Mouse (Mus musculus) hindbrain, embryonic 11.5 days (tissue): ENCODE data around the gene Oas1e. TPM values are rescaled to one million over a fixed set of nuclear protein-coding genes. Genes with fewer than 3 reads are reported as not detected.

Experiments used
- ATAC-seq: fragments of 200-750 bp; cut with Nextera tagmentation; 2 replicates; pipeline ENCODE4 v1.8.0; 2017; ENCODE audit warnings: mild to moderate bottlenecking, moderate TSS enrichment, moderate library complexity; ENCODE audit not compliant: low FRiP score
- DNase-seq: peaks from one replicate; pipeline ENCODE4 v3.0.0-alpha.2; 2015; ENCODE audit warnings: low spot score
- H3K27ac ChIP-seq: fragments of 300-500 bp; sonication (generic); 2 replicates; pipeline ENCODE4 v1.5.1; 2014; ENCODE audit warnings: mild to moderate bottlenecking, low read depth, low read length
- H3K27me3 ChIP-seq: fragments of 300-500 bp; sonication (generic); 2 replicates; pipeline ENCODE4 v1.6.1; 2014; ENCODE audit warnings: mild to moderate bottlenecking, low read length, moderate library complexity, mixed read lengths; ENCODE audit not compliant: control insufficient read depth, insufficient read depth
- H3K36me3 ChIP-seq: fragments of 300-500 bp; sonication (generic); 2 replicates; pipeline ENCODE4 v1.6.1; 2014; ENCODE audit warnings: mild to moderate bottlenecking, low read length, moderate library complexity, mixed read lengths; ENCODE audit not compliant: control insufficient read depth, insufficient read depth
- H3K4me1 ChIP-seq: fragments of 300-500 bp; sonication (generic); replicated peaks from 2 replicates; pipeline ENCODE4 v1.6.1; 2014; ENCODE audit warnings: low read length, mixed read lengths; ENCODE audit not compliant: control insufficient read depth, insufficient read depth
- H3K4me2 ChIP-seq: fragments of 300-500 bp; sonication (generic); replicated peaks from 2 replicates; pipeline ENCODE4 v1.6.1; 2014; ENCODE audit warnings: mild to moderate bottlenecking, low read depth, low read length
- H3K4me3 ChIP-seq: fragments of 300-500 bp; sonication (generic); 2 replicates; pipeline ENCODE4 v1.5.1; 2014; ENCODE audit warnings: low read depth, low read length
- H3K9ac ChIP-seq: fragments of 300-500 bp; sonication (generic); 2 replicates; pipeline ENCODE4 v1.6.1; 2014; ENCODE audit warnings: low read depth, low read length
- H3K9me3 ChIP-seq: fragments of 300-500 bp; sonication (generic); 2 replicates; pipeline ENCODE4 v1.6.1; 2016; ENCODE audit warnings: low read length; ENCODE audit not compliant: control insufficient read depth
- WGBS: fragments of 180-500 bp; shearing (Covaris S2); extraction: QIAGEN DNeasy Blood & Tissue Kit; methylation state at CpG from one replicate; pipeline ENCODE4 v1.1.7; 2014; 5-methylcytosine and 5-hydroxymethylcytosine counted together
- polyA plus RNA-seq: library from polyadenylated mRNA; unstranded; fragments of >200 nt; fragmentation: Nextera tagmentation; extraction: Ambion mirVana; gene quantifications from 2 replicates; pipeline ENCODE4 v1.2.1, GENCODE M21; 2014

The Oas1e gene
- polyA plus RNA-seq, 1 experiment from 2014 or later, result 0.29 TPM

DNA sequence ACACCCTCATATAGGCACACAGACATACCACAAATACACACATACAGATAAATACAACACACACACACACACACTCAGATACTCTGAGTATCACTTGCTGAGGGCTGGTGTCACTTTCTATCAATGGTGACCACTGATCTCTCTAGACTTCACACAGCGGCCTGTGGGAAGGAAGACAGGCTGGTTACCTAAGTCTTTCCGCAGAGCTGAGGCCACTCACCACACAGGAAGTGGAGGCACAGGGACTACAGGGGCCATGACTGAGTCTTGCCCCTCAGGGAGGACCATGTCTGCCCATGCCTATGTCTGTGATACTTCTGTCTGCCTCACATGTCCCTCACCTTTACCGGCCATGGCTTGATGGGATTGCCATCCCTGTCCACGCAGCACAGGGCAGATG, 41.1 kb downstream of the Oas1e start:
- ATAC-seq, result no peak
- H3K27me3 ChIP-seq, result no peaks in the 10 kb centered on the region
- H3K4me2 ChIP-seq, result no peak overlapping the region
- H3K4me1 ChIP-seq, result no peaks in the 10 kb centered on the region
- H3K36me3 ChIP-seq, result no peaks in the 10 kb centered on the region
- no peak for DNase-seq
- WGBS, result 93% methylated on average over 4 of the region's 4 CpGs
- H3K4me3 ChIP-seq, result no peak overlapping the region
- no peak overlapping the region for H3K9ac ChIP-seq
- H3K9me3 ChIP-seq, result no peaks in the 10 kb centered on the region
- H3K27ac ChIP-seq, result no peak overlapping the region

DNA sequence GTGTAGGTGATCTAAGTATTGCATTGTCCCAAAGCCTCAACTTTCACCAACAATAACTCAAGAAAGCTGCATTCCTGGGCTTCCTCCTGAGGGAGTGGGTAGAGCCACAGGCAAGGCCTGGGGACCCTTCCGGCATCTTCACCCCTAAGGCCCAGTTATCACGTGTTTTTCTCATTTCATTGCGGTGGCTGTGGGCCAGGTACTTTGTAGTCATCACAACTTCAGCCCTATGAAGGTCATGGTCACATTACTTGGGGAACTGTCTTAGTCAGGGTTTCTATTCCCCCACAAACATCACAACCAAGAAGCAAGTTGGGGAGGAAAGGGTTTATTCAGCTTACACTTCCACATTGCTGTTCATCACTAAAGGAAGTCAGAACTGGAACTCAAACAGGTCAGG, 42.5 kb downstream of the Oas1e start:
- DNase-seq (no peak), ATAC-seq (no peak)
- Histone ChIP-seq H3K4me3 (no peak overlapping the region), H3K27me3 (no peaks in the 10 kb centered on the region), H3K36me3 (no peaks in the 10 kb centered on the region), H3K4me1 (no peaks in the 10 kb centered on the region), H3K9ac (no peak overlapping the region), H3K4me2 (no peak overlapping the region), H3K27ac (no peak overlapping the region), H3K9me3 (no peaks in the 10 kb centered on the region)
- WGBS, result 84% methylated on average over 3 of the region's 3 CpGs

DNA sequence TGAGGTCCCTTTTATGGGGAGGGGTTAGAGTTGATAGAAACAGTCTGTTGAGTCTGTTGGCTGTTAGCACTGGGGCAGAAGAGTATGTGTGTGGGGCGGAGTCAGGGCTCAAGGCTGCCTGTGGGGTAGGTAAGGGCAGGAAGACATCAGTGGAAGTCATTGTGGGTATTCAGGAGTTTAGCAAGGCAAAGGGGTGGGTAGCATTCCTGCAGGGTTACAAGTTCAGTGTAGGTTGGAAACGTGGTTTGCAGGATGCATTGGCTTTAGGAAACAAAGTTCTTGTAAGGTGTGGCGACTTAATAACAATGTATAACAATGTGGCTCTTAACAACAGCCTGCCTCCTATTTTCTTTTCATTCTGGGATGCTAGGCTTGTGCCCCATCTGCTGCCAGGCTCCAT, 44.1 kb downstream of the Oas1e start:
- H3K9me3 ChIP-seq, result no peaks in the 10 kb centered on the region
- 86% methylated on average over 3 of the region's 3 CpGs for WGBS
- no peak overlapping the region for H3K4me3 ChIP-seq
- H3K27me3 ChIP-seq, result no peaks in the 10 kb centered on the region
- no peak overlapping the region for H3K9ac ChIP-seq
- H3K27ac ChIP-seq, result no peak overlapping the region
- H3K36me3 ChIP-seq, result no peaks in the 10 kb centered on the region
- ATAC-seq (no peak), DNase-seq (no peak)
- H3K4me1 ChIP-seq, result no peaks in the 10 kb centered on the region
- no peak overlapping the region for H3K4me2 ChIP-seq

DNA sequence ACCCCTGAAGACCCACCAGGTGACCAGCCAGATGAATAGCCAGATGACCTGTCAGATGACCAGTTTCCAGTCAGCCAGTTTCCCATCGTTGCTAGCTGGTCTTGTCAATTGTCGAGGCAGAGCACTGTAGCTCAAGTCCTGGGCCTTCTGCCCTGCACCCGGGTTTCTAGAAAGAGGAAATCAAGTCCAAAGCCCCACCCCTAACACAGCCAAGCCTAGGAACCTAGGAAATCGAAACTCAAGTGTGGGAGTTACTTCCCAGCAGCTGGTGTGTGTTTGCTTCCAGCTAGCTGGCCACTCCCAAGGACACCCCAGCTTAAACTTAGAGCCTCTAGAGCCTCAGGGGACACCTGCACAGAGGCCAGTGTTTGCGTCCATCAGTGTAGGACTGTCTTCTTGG, 45.6 kb downstream of the Oas1e start, which contains the start of gene Oas2:
Oas2 (minus strand) TSS at position 166 of the 400 bp plus-strand sequence.
- Histone ChIP-seq H3K27ac (no peak within 1 kb of the TSS), H3K4me2 (no peak within 1 kb of the TSS), H3K4me3 (no peak within 1 kb of the TSS), H3K9ac (no peak within 1 kb of the TSS), H3K36me3 (no peaks in the 10 kb centered on the region), H3K9me3 (no peaks in the 10 kb centered on the region), H3K27me3 (no peaks in the 10 kb centered on the region), H3K4me1 (no peaks in the 10 kb centered on the region)
- no peak for ATAC-seq
- DNase-seq, result no peak
- WGBS, result 72% methylated on average over 5 of the region's 5 CpGs

DNA sequence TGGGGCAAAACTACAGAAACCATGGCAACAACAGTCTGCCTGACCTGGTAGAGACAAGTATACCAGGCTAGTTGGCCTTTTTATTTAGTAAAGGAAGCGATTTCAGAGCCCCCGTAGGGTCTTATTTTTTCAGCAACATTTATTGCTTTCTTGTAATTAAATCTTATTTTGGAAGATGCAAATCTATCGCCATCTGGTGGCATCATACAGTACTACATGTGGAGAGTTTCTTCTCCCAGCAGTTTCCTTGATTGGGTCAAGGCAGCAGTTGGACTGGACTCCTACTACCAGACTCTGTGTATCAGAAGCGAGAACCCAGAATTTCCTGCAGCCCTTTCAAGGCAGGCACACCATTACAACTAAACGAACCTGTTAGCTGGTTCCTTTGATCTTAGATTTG, 48.9 kb downstream of the Oas1e start:
- Histone ChIP-seq H3K9ac (no peak overlapping the region), H3K4me2 (no peak overlapping the region), H3K36me3 (no peaks in the 10 kb centered on the region), H3K27ac (no peak overlapping the region), H3K9me3 (no peaks in the 10 kb centered on the region), H3K4me1 (no peaks in the 10 kb centered on the region), H3K27me3 (no peaks in the 10 kb centered on the region), H3K4me3 (no peak overlapping the region)
- ATAC-seq (no peak), DNase-seq (peak; percentile 70)
- WGBS, result 15% methylated on average over 5 of the region's 5 CpGs

DNA sequence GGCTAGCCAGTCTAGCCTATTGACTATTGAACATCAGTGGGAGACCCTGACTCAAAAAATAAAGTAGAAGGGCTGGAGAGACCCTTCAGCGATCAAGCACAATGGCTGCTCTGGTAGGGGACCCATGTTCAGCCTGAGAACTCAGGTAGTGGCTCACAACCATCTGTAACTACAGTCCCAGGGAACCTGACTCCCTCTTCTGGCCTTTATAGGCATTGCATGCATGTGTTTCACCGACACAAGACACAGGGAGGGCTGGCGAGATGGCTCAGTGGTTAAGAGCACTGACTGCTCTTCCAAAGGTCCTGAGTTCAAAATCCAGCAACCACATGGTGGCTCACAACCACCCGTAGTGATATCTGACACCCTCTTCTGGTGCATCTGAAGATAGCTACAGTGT, 53.2 kb downstream of the Oas1e start:
- H3K9me3 ChIP-seq, result no peaks in the 10 kb centered on the region
- whole genome bisulfite sequencing, result 38% methylated on average over 4 of the region's 4 CpGs
- ATAC-seq, result no peak
- H3K36me3 ChIP-seq, result no peaks in the 10 kb centered on the region
- peak; percentile 66 for DNase-seq
- H3K4me2 ChIP-seq, result no peak overlapping the region
- no peak overlapping the region for H3K27ac ChIP-seq
- no peak overlapping the region for H3K4me3 ChIP-seq
- H3K4me1 ChIP-seq, result no peaks in the 10 kb centered on the region
- H3K9ac ChIP-seq, result no peak overlapping the region
- no peaks in the 10 kb centered on the region for H3K27me3 ChIP-seq

Other genes starting within 250 kb of the Oas1e start
- gene Tpcn1, start 206.9 kb downstream of the Oas1e start, polyA plus RNA-seq, result 12.5 and 15.6 TPM in 2 replicates
- gene Iqcd, start 206.5 kb downstream of the Oas1e start, polyA plus RNA-seq, result 1.1 and 1.4 TPM in 2 replicates
- gene Rita1, start 182.9 kb downstream of the Oas1e start, polyA plus RNA-seq, result 9.3 and 10.5 TPM in 2 replicates
- gene Ddx54, start 182.8 kb downstream of the Oas1e start, polyA plus RNA-seq, result 25.9 and 32.4 TPM in 2 replicates
- 0.54 and 0.82 TPM in 2 replicates for gene Cfap73, start 161.3 kb downstream of the Oas1e start, polyA plus RNA-seq
- gene Rasal1, start 146.7 kb downstream of the Oas1e start, polyA plus RNA-seq, result not detected in 2 replicates
- 4.6 and 5.0 TPM in 2 replicates for gene Dtx1, start 83.6 kb downstream of the Oas1e start, polyA plus RNA-seq
- gene Oas2, start 45.7 kb downstream of the Oas1e start, polyA plus RNA-seq, result 0.13 TPM in 1 of 2 replicates, not detected in the other
- gene Oas3, start 17.9 kb downstream of the Oas1e start, polyA plus RNA-seq, result 0.15 and 0.21 TPM in 2 replicates
- 0.26 and 0.45 TPM in 2 replicates for gene Oas1c, start 17.0 kb upstream of the Oas1e start, polyA plus RNA-seq
- gene Oas1f, start 51.8 kb upstream of the Oas1e start, polyA plus RNA-seq, result not detected in 2 replicates
- gene Oas1h, start 65.9 kb upstream of the Oas1e start, polyA plus RNA-seq, result not detected in 2 replicates
- gene Oas1g, start 92.1 kb upstream of the Oas1e start, polyA plus RNA-seq, result 0.15 TPM in 1 of 2 replicates, not detected in the other
- 1.0 TPM in 2 replicates for gene Oas1a, start 112.0 kb upstream of the Oas1e start, polyA plus RNA-seq
- not detected in 2 replicates for gene Oas1d, start 119.0 kb upstream of the Oas1e start, polyA plus RNA-seq
- gene Rph3a, start 214.6 kb upstream of the Oas1e start, polyA plus RNA-seq, result 2.1 and 2.6 TPM in 2 replicates